Mouse (Mus musculus): ENCODE data around the gene 2310022B05Rik.

DNA sequence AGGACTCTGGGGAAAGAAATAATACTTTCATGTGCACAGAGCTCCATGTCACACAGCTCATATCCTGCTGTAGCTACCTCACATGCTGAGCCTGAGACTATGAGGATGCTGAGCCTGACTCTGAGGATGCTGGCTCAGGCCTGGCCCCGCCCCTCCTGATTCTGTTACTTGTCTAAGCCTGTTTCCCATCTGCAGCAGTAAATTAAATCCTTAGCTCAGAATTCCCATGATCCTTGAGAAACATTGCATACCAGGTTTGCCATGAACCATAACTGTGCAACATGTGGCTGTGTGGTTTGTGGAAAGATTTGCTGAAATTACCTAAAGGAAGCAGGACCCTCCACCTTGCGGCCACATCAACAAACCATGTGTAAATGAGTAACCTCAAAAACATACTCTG is 9.2 kb upstream of the 2310022B05Rik start:
- no peak for TF ChIP-seq POLR2A (IDR thresholded peaks at IDR 0.05; ENCODE audit: borderline replicate concordance, extremely low read depth, insufficient read depth, insufficient read length, poor library complexity, severe bottlenecking)
- TF ChIP-seq CTCF (IDR thresholded peaks at IDR 0.05; ENCODE audit: borderline replicate concordance, extremely low read depth, insufficient read depth, insufficient read length), result no peak

Data from brain, embryonic 14.5 days (tissue).